Mouse (Mus musculus): ENCODE data around the gene Prmt3. TPM values are rescaled to one million over a fixed set of nuclear protein-coding genes. Genes with fewer than 3 reads are reported as not detected.

The Prmt3 gene
- polyA plus RNA-seq, 1 experiment from 2014 or later, result 43.9 TPM

DNA sequence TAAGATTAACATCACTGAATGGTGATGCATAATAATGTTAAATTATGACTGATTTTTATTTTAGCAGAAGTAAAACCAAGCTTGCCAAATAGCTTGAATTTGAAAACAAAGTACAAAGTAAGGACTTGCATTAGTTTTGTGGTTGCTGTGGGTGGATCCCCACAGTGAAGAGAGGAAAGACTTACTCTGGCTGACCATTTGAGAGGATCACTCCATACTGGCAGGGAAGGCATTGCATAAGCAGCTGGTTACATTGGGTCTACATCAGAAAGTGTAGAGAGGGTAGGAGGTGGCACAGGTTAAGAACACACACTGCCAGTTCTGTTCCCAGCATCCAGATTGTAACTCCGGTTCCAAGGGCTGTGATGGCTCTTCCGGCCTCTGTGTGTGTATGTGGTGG is 4.9 kb downstream of the Prmt3 start:
- ATAC-seq, result no peak
- Histone ChIP-seq H3K9me3 (replicated peaks; ENCODE audit: control insufficient read depth, low read length, poor library complexity, severe bottlenecking) (no peaks in the 10 kb centered on the region), H3K4me2 (ENCODE audit: low read length) (no peak overlapping the region), H3K4me1 (ENCODE audit: control insufficient read depth, insufficient read depth, low read length) (peaks cover 12% of the 10 kb centered on the region), H3K27ac (ENCODE audit: low read length) (no peak overlapping the region), H3K27me3 (ENCODE audit: control insufficient read depth, insufficient read depth, low read depth, low read length) (no peaks in the 10 kb centered on the region), H3K4me3 (ENCODE audit: low read depth, low read length) (no peak overlapping the region), H3K36me3 (ENCODE audit: control insufficient read depth, insufficient read depth, low read length) (peaks cover 9% of the 10 kb centered on the region; the same call in 1 of the 2 replicates), H3K9ac (ENCODE audit: low read depth, low read length) (no peak overlapping the region)
- WGBS, result 98% methylated on average over 2 of the region's 2 CpGs

DNA sequence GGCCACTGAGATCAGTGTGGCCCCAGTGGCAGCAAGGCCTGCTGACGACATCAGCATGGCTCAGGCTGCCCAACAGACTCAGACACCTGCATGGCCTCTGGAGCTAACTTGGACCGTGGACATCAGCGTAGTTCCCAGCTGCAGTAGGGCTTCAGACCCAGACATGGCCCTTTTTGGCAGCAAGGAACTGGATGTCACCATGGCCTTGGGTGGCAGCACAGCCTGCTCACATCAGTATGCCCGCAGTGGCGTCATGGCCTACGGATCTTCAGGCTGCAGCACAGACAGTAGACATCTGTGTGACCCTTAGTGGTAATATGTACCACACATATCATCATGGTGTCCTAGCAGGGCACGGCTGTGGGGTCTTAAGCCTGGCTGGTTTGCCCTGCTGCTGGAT is 7.0 kb downstream of the Prmt3 start:
- no peak for ATAC-seq
- Histone ChIP-seq H3K27ac (ENCODE audit: low read length) (no peak overlapping the region), H3K27me3 (ENCODE audit: control insufficient read depth, insufficient read depth, low read depth, low read length) (no peaks in the 10 kb centered on the region), H3K9me3 (replicated peaks; ENCODE audit: control insufficient read depth, low read length, poor library complexity, severe bottlenecking) (no peaks in the 10 kb centered on the region), H3K4me2 (ENCODE audit: low read length) (no peak overlapping the region), H3K9ac (ENCODE audit: low read depth, low read length) (no peak overlapping the region), H3K4me3 (ENCODE audit: low read depth, low read length) (no peak overlapping the region), H3K4me1 (ENCODE audit: control insufficient read depth, insufficient read depth, low read length) (0 out of 2 replicates have a peak, but pooled peaks cover 3% of the 10 kb centered on the region), H3K36me3 (ENCODE audit: control insufficient read depth, insufficient read depth, low read length) (peaks cover 16% of the 10 kb centered on the region; the same call in 1 of the 2 replicates)
- WGBS, result 98% methylated on average over 7 of the region's 7 CpGs

DNA sequence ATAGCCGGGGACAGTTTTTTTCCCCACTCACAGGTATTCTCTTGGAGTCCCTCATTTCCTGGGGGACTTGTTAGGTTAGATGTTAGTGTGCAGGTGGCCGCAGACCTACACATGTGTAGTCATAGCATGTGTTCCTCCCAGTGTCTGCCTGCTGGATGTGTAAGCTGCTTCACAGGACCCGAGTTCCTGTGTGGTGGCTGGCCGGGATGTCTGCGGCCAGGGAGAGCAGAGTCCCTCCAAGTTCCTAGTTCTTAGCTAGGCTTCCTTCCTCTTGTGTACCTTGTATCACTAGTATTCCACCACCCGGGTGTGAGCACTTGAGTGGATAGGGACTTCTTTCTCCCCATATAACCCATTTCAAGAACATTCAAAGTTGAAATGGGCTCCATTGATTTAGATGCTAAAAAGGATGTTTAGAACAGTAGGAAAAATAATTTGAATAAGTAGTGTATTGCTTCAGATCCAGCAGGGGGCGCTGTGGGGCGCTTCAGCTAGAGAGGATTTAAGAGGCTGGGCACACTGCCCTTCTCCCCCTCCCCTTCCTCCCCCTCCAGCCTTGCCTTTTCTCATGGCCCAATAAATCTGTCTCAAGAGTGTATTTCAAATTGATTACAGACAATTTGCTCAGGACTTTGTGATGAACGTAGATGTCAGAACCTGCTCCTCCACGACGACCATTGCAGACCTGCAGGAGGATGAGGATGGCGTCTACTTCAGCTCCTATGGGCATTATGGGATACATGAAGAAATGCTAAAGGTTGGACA is 8.7 kb downstream of the Prmt3 start:
- H3K27me3 ChIP-seq (ENCODE audit: control insufficient read depth, insufficient read depth, low read depth, low read length), result no peaks in the 10 kb centered on the region
- WGBS, result 62% methylated on average over 12 of the region's 12 CpGs
- H3K27ac ChIP-seq (ENCODE audit: low read length), result no peak overlapping the region
- H3K4me2 ChIP-seq (ENCODE audit: low read length), result no peak overlapping the region
- ATAC-seq, result no peak
- no peak overlapping the region for H3K9ac ChIP-seq (ENCODE audit: low read depth, low read length)
- H3K36me3 ChIP-seq (ENCODE audit: control insufficient read depth, insufficient read depth, low read length), result peaks cover 14% of the 10 kb centered on the region; the same call in 1 of the 2 replicates
- H3K9me3 ChIP-seq (replicated peaks; ENCODE audit: control insufficient read depth, low read length, poor library complexity, severe bottlenecking), result no peaks in the 10 kb centered on the region
- no peaks in the 10 kb centered on the region for H3K4me1 ChIP-seq (ENCODE audit: control insufficient read depth, insufficient read depth, low read length)
- no peak overlapping the region for H3K4me3 ChIP-seq (ENCODE audit: low read depth, low read length)

DNA sequence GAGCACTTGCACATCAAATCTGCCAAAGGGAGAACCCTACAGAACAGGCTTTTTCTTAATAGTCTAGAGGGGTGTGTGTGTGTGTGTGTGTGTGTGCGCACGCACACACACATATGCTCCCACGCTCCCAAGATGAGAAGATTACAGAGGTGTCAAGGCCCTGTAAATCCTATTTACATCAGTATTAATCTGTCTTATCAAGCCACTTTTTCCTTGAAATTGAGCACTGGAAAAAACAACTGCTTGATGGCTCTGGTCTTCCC is 9.2 kb downstream of the Prmt3 start:
- no peaks in the 10 kb centered on the region for H3K9me3 ChIP-seq (replicated peaks; ENCODE audit: control insufficient read depth, low read length, poor library complexity, severe bottlenecking)
- H3K4me3 ChIP-seq (ENCODE audit: low read depth, low read length), result no peak overlapping the region
- no peak overlapping the region for H3K9ac ChIP-seq (ENCODE audit: low read depth, low read length)
- H3K4me2 ChIP-seq (ENCODE audit: low read length), result no peak overlapping the region
- 94% methylated on average over 3 of the region's 3 CpGs for WGBS
- no peaks in the 10 kb centered on the region for H3K27me3 ChIP-seq (ENCODE audit: control insufficient read depth, insufficient read depth, low read depth, low read length)
- no peak for ATAC-seq
- no peaks in the 10 kb centered on the region for H3K4me1 ChIP-seq (ENCODE audit: control insufficient read depth, insufficient read depth, low read length)
- H3K27ac ChIP-seq (ENCODE audit: low read length), result no peak overlapping the region
- 0 out of 2 replicates have a peak, but pooled peaks cover 10% of the 10 kb centered on the region for H3K36me3 ChIP-seq (ENCODE audit: control insufficient read depth, insufficient read depth, low read length)

DNA sequence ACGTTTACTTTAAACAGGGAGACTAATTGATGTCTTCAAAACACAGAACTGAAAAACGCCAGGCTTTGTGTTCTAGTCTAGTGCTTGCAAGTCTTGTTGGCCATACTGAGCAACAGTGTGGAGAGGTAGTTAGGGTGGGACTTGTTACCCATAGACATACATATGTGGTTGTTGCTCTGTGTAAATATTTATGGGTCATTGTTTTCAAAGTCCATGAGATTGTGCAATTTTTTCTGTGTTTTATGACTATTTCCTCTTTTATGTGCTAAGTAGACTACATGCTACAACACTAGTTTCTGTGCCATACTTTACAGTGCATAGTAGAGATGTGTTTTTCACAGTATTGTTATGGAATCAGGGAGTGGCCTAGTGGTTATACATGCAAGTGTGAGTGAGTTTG is 16.2 kb downstream of the Prmt3 start:
- 89% methylated on average over 2 of the region's 2 CpGs for WGBS
- Histone ChIP-seq H3K4me2 (ENCODE audit: low read length) (no peak overlapping the region), H3K27ac (ENCODE audit: low read length) (no peak overlapping the region), H3K4me1 (ENCODE audit: control insufficient read depth, insufficient read depth, low read length) (no peaks in the 10 kb centered on the region), H3K36me3 (ENCODE audit: control insufficient read depth, insufficient read depth, low read length) (peaks cover 10% of the 10 kb centered on the region), H3K9ac (ENCODE audit: low read depth, low read length) (no peak overlapping the region), H3K9me3 (replicated peaks; ENCODE audit: control insufficient read depth, low read length, poor library complexity, severe bottlenecking) (no peaks in the 10 kb centered on the region), H3K4me3 (ENCODE audit: low read depth, low read length) (no peak overlapping the region), H3K27me3 (ENCODE audit: control insufficient read depth, insufficient read depth, low read depth, low read length) (no peaks in the 10 kb centered on the region)
- ATAC-seq, result no peak

DNA sequence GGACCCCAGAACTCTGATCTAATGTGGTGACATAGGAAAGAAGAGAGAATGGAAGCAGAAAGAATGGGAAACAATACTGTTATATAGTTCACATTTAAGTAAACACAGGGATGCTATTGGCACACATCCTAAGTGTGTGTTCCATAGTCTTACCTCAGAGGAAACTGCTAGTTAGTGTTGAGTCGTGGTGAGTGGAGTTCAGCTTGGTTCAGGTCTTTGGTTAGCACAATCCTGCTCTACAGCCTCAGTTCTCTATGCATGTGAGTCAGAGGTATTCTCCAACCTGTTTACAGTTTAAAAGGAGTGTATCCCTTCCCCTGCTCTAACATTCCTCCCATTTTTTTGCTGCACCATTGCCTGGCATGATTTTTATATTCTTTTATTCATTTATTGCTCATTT is 19.0 kb downstream of the Prmt3 start:
- no peak for ATAC-seq
- Histone ChIP-seq H3K9me3 (replicated peaks; ENCODE audit: control insufficient read depth, low read length, poor library complexity, severe bottlenecking) (no peaks in the 10 kb centered on the region), H3K36me3 (ENCODE audit: control insufficient read depth, insufficient read depth, low read length) (peaks cover 11% of the 10 kb centered on the region), H3K4me2 (ENCODE audit: low read length) (no peak overlapping the region), H3K4me3 (ENCODE audit: low read depth, low read length) (no peak overlapping the region), H3K27me3 (ENCODE audit: control insufficient read depth, insufficient read depth, low read depth, low read length) (no peaks in the 10 kb centered on the region), H3K9ac (ENCODE audit: low read depth, low read length) (no peak overlapping the region), H3K27ac (ENCODE audit: low read length) (no peak overlapping the region), H3K4me1 (ENCODE audit: control insufficient read depth, insufficient read depth, low read length) (no peaks in the 10 kb centered on the region)
- 76% methylated on average over 1 of the region's 1 CpGs for WGBS

DNA sequence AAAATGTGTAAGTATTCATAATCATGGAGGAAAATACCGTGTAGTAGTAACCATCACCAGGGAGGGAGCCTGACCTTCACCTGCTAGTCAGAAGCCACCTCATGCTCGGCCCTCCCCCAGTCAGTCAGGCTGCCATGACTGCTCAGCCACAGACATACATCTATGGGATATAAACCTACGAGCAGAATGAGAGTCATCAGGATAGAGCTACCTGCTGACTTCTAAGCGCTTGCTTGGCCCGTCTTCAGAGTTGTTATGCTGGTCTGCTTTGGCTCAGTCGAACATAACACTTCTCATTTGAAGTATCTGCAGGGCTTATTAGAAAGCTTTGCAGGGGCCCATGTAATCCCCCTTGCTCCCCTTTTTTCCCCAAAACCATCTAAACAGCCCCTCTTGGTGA is 25.4 kb downstream of the Prmt3 start:
- H3K27me3 ChIP-seq (ENCODE audit: control insufficient read depth, insufficient read depth, low read depth, low read length), result no peaks in the 10 kb centered on the region
- no peak for ATAC-seq
- no peaks in the 10 kb centered on the region for H3K4me1 ChIP-seq (ENCODE audit: control insufficient read depth, insufficient read depth, low read length)
- H3K4me2 ChIP-seq (ENCODE audit: low read length), result no peak overlapping the region
- no peaks in the 10 kb centered on the region for H3K9me3 ChIP-seq (replicated peaks; ENCODE audit: control insufficient read depth, low read length, poor library complexity, severe bottlenecking)
- H3K9ac ChIP-seq (ENCODE audit: low read depth, low read length), result no peak overlapping the region
- H3K36me3 ChIP-seq (ENCODE audit: control insufficient read depth, insufficient read depth, low read length), result 0 out of 2 replicates have a peak, but pooled peaks cover 5% of the 10 kb centered on the region
- H3K27ac ChIP-seq (ENCODE audit: low read length), result no peak overlapping the region
- WGBS, result 84% methylated on average over 6 of the region's 6 CpGs
- H3K4me3 ChIP-seq (ENCODE audit: low read depth, low read length), result no peak overlapping the region

DNA sequence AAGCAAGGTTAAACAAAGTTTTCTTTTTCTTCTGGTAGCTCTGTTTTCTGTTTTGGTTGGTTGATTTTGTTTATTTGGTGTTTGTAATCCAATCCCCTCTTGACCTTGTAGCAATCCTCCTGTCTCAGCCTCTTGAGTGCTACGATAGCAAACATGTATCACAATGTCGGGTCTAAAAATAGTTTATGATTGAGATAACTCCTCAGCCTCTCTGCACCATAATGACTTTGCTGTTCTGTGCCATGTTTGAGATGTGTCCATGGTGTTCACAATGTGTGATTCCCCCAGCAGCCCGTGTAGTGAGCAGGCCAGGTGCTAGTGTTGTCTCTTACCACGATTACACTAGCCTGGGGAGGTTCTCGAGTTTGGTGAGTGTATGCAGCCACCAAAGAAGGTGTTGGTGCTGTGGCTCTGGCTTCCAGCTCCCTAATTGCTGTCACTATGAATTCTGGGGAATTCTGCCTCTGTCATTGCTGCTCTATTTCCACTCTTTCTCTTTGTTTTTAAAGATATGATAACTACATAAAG is 26.6 kb downstream of the Prmt3 start:
- H3K4me3 ChIP-seq (ENCODE audit: low read depth, low read length), result no peak overlapping the region
- no peak overlapping the region for H3K27ac ChIP-seq (ENCODE audit: low read length)
- ATAC-seq, result no peak
- no peaks in the 10 kb centered on the region for H3K4me1 ChIP-seq (ENCODE audit: control insufficient read depth, insufficient read depth, low read length)
- 0 out of 2 replicates have a peak, but pooled peaks cover 5% of the 10 kb centered on the region for H3K36me3 ChIP-seq (ENCODE audit: control insufficient read depth, insufficient read depth, low read length)
- H3K4me2 ChIP-seq (ENCODE audit: low read length), result no peak overlapping the region
- no peaks in the 10 kb centered on the region for H3K9me3 ChIP-seq (replicated peaks; ENCODE audit: control insufficient read depth, low read length, poor library complexity, severe bottlenecking)
- no peaks in the 10 kb centered on the region for H3K27me3 ChIP-seq (ENCODE audit: control insufficient read depth, insufficient read depth, low read depth, low read length)
- WGBS, result 84% methylated on average over 5 of the region's 5 CpGs
- no peak overlapping the region for H3K9ac ChIP-seq (ENCODE audit: low read depth, low read length)

DNA sequence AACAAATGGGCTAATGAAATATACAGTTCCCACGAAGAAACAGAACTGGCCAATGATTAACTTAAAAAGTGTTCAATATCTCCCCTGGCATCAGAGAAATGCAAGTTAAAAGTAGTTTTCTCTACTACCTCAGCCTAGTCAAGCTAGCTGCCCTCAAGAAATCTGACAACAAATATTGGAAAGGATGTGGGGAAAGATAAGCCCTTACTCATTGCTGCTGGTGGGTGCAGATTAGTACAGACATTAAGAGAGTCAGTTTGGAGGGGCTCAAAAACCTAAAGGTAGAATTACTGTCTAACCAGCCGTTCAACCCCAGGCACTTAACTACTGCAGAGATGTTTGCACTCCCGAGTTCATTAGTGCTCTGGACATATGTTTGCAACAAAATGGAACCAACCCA is 27.5 kb downstream of the Prmt3 start:
- Histone ChIP-seq H3K9ac (ENCODE audit: low read depth, low read length) (no peak overlapping the region), H3K27me3 (ENCODE audit: control insufficient read depth, insufficient read depth, low read depth, low read length) (no peaks in the 10 kb centered on the region), H3K36me3 (ENCODE audit: control insufficient read depth, insufficient read depth, low read length) (0 out of 2 replicates have a peak, but pooled peaks cover 5% of the 10 kb centered on the region), H3K4me2 (ENCODE audit: low read length) (no peak overlapping the region), H3K9me3 (replicated peaks; ENCODE audit: control insufficient read depth, low read length, poor library complexity, severe bottlenecking) (no peaks in the 10 kb centered on the region), H3K4me1 (ENCODE audit: control insufficient read depth, insufficient read depth, low read length) (no peaks in the 10 kb centered on the region), H3K27ac (ENCODE audit: low read length) (no peak overlapping the region), H3K4me3 (ENCODE audit: low read depth, low read length) (no peak overlapping the region)
- 86% methylated on average over 3 of the region's 3 CpGs for WGBS
- ATAC-seq, result no peak
